Mouse (Mus musculus): Measurements from ENCODE around the gene Prrx2.
A peak's percentile ranks its signal among the peaks of the same experiment; 100 is the strongest.
"Not testable (repeated sequence)": the region's sequence is repeated elsewhere in the genome, so short reads cannot be mapped to it uniquely, and the experiment has no call there.

Gene Prrx2

GRCm38 (mm10) chr2:30912291-30912773 is 77.6 kb downstream of the Prrx2 start:
- peak; percentile 83 for DNase-seq (ENCODE audit: low spot score)

GRCm38 (mm10) chr2:30913022-30913421 is 78.2 kb downstream of the Prrx2 start:
- no peak for DNase-seq (ENCODE audit: low spot score)

GRCm38 (mm10) chr2:30914836-30915235 is 80.1 kb downstream of the Prrx2 start:
- no peak for DNase-seq (ENCODE audit: low spot score)

- no peak for DNase-seq (ENCODE audit: low spot score)
These were observed 80.6 kb downstream of the Prrx2 start for GRCm38 (mm10) chr2:30915376-30915775.

- DNase-seq (ENCODE audit: low spot score), result not testable (repeated sequence)
These were observed 81.2 kb downstream of the Prrx2 start for GRCm38 (mm10) chr2:30915933-30916332.

- no peak for DNase-seq (ENCODE audit: low spot score)
These were observed 82.9 kb downstream of the Prrx2 start for GRCm38 (mm10) chr2:30917649-30918048.

GRCm38 (mm10) chr2:30918126-30918525 is 83.4 kb downstream of the Prrx2 start:
- DNase-seq (ENCODE audit: low spot score), result no peak

GRCm38 (mm10) chr2:30918780-30919329 is 84.1 kb downstream of the Prrx2 start:
- no peak for DNase-seq (ENCODE audit: low spot score)

GRCm38 (mm10) chr2:30920216-30920615 is 85.4 kb downstream of the Prrx2 start:
- DNase-seq (ENCODE audit: low spot score), result no peak

- DNase-seq (ENCODE audit: low spot score), result no peak
These were observed 88.3 kb downstream of the Prrx2 start for GRCm38 (mm10) chr2:30923099-30923498.

GRCm38 (mm10) chr2:30925181-30925580 is 90.4 kb downstream of the Prrx2 start:
- DNase-seq (ENCODE audit: low spot score), result no peak

GRCm38 (mm10) chr2:30926381-30926780 is 91.6 kb downstream of the Prrx2 start:
- DNase-seq (ENCODE audit: low spot score), result no peak

GRCm38 (mm10) chr2:30927151-30927781 is 92.5 kb downstream of the Prrx2 start:
- no peak for DNase-seq (ENCODE audit: low spot score)

- DNase-seq (ENCODE audit: low spot score), result peak; percentile 95
These were observed 93.3 kb downstream of the Prrx2 start for GRCm38 (mm10) chr2:30927844-30928628.

- DNase-seq (ENCODE audit: low spot score), result no peak
These were observed 94.2 kb downstream of the Prrx2 start for GRCm38 (mm10) chr2:30928893-30929482.

GRCm38 (mm10) chr2:30929483-30930045 is 94.8 kb downstream of the Prrx2 start, which contains the start of gene Ptges:
Ptges (minus strand) TSS chr2:30929863.
- peak; percentile 86 for DNase-seq (ENCODE audit: low spot score)

- DNase-seq (ENCODE audit: low spot score), result not testable (repeated sequence)
These were observed 96.1 kb downstream of the Prrx2 start for GRCm38 (mm10) chr2:30930846-30931245.
